In the genomic region with DNA sequence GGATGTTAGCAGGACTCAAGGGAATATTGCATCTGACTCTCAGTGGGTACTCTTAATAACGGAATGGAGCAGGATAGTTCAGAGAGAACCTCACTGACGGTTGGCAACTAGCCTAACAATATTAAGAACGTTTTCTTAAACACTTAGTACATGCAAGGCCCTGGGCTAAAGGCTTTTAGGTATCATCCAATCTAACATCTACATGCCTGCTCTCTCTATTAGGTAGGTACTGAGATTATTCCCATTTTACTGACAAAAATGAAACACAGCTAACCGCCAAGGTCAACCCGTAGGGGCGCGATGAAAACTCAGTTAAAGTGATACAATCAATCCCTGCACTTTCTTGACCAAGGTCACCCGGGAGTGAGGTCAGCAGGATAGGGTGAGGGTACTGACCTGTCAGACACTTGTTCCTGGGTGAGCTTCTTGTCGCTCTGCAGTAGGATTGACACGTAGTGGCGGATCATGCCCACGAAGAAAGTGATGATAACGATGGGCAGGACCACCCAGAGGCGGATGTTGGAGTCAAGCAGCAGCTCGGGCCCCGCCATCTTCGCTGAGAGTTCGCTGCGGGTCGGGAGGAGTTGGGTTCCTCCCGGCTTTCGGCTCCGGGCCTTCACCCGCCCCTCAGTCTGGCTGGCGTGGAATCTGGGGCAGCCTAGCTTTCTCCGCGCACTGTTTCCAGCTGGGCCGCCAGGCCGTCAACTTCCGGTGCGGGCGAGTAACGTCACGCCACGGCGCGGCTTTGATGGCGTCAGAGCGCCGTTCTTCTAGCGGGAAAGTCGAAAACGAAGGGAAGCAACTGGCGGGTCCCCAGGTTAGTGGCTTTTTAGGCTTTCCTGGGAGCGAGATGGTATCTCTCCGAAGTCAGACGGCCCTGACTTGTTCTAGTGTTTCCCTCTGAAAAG, we compare ENCODE assay signal across 8 mouse cellular contexts. TPM values are rescaled to one million over a fixed set of nuclear protein-coding genes. Genes with fewer than 3 reads are reported as not detected.
DNase-seq lines count a peak whose midpoint lies in the region; ATAC-seq lines count a peak whose summit lies in the region.

A gene (minus strand): TSS at position 721 of the 908 bp plus-strand sequence.
A gene (plus strand): TSS at position 751 of the 908 bp plus-strand sequence.

- H3K27ac ChIP-seq in intestine, embryonic 15.5 days = peak within 1 kb of the TSS; percentile 73

- H3K4me1 ChIP-seq in intestine, embryonic 15.5 days (replicated peaks) = peaks cover 9% of the 10 kb centered on the region

- intact Hi-C loops in gastrocnemius, postnatal 36 days (cut with DNase I) = no loop called here
- intact Hi-C loops in left cerebral cortex, postnatal 14 days (cut with DNase I) = no loop called here

- H3K9ac ChIP-seq in intestine, embryonic 15.5 days = peak within 1 kb of the TSS; percentile 81

- H3K27me3 ChIP-seq in intestine, embryonic 15.5 days (replicated peaks) = no peaks in the 10 kb centered on the region

- no peaks in the 10 kb centered on the region for H3K9me3 ChIP-seq in intestine, embryonic 15.5 days

- peak within 1 kb of the TSS; percentile 69 for H3K4me2 ChIP-seq in intestine, embryonic 15.5 days (replicated peaks)

- ATAC-seq in intestine, embryonic 15.5 days = peak; percentile 95
- ATAC-seq in megakaryocyte-erythroid progenitor cell, adult 5-6 weeks (replicated peaks; ENCODE audit: low FRiP score, low TSS enrichment, poor library complexity, severe bottlenecking) = peak; percentile 87

- no peaks in the 10 kb centered on the region for H3K36me3 ChIP-seq in intestine, embryonic 15.5 days

- H3K4me3 ChIP-seq in intestine, embryonic 15.5 days (replicated peaks) = peak within 1 kb of the TSS; percentile 89

- WGBS in intestine, embryonic 15.5 days = under 1% methylated on average over 47 of the region's 47 CpGs

- DNase-seq in adrenal gland, adult 2 months = peak; percentile 93
- peak; percentile 93 for DNase-seq in embryo, embryonic 11 days
- peak; percentile 81 to 95 for DNase-seq in gastrocnemius, postnatal 36 days
- DNase-seq in left cerebral cortex, postnatal 14 days (ENCODE audit: low spot score in 2 of 2) = peak; percentile 87 to 95
- DNase-seq in right cerebral cortex, postnatal 14 days = peak; percentile 92
- DNase-seq in urinary bladder, postnatal 25 days (ENCODE audit: low spot score) = peak; percentile 94

RNA-seq across cellular contexts. Expression of the first gene that starts in this region (rescaled TPM):
- total RNA-seq in adrenal gland, adult 2 months (2021) = 100 to 1,000 TPM in 1 of 2 experiments, 10 to 100 TPM in 1; 99.9 to 116 TPM
- 44.9 and 53.6 TPM in 2 replicates for polyA plus RNA-seq in adrenal gland, adult 2 months (2012; rRNA removed)
- 10 to 100 TPM; 52.9 to 55.7 TPM for total RNA-seq in gastrocnemius, postnatal 36 days (2021)
- 84.2 and 88.3 TPM in 2 replicates for polyA plus RNA-seq in intestine, embryonic 15.5 days (2015; fragmentation: Nextera tagmentation; extraction: Ambion mirVana)
- 10 to 100 TPM; 85.3 to 86.4 TPM for total RNA-seq in left cerebral cortex, postnatal 14 days (2021)
- 49.4 and 61.7 TPM in 2 replicates for total RNA-seq in megakaryocyte-erythroid progenitor cell, adult 5-6 weeks (2014; fragmentation: Nextera tagmentation)
- 28.3 and 43.9 TPM in 2 replicates for total RNA-seq in megakaryocyte-erythroid progenitor cell, adult 5-6 weeks (2017)

RNA-seq across cellular contexts. Expression of the second gene that starts in this region (rescaled TPM):
- total RNA-seq in adrenal gland, adult 2 months (2021) = under 1 TPM; 0.41 to 0.72 TPM
- 0.17 and 1.2 TPM in 2 replicates for polyA plus RNA-seq in adrenal gland, adult 2 months (2012; rRNA removed)
- total RNA-seq in gastrocnemius, postnatal 36 days (2021) = under 1 TPM; 0.20 to 0.30 TPM
- 9.6 and 10.3 TPM in 2 replicates for polyA plus RNA-seq in intestine, embryonic 15.5 days (2015; fragmentation: Nextera tagmentation; extraction: Ambion mirVana)
- total RNA-seq in left cerebral cortex, postnatal 14 days (2021) = 1 to 10 TPM; 2.2 to 3.2 TPM
- 35.7 and 47.0 TPM in 2 replicates for total RNA-seq in megakaryocyte-erythroid progenitor cell, adult 5-6 weeks (2014; fragmentation: Nextera tagmentation)
- 31.3 and 43.7 TPM in 2 replicates for total RNA-seq in megakaryocyte-erythroid progenitor cell, adult 5-6 weeks (2017)

Comparison
In these comparisons a context has a peak if more than half of its experiments do, and no peak if none do; other contexts are left out.
1. Peak in every context shown above with its lines: DNase-seq, ATAC-seq, H3K4me3 ChIP-seq and H3K27ac ChIP-seq.
2. RNA of the second gene that starts in this region (total RNA-seq): 31.3 to 47.0 TPM in megakaryocyte-erythroid progenitor cell, adult 5-6 weeks; 2.2 to 3.2 TPM in left cerebral cortex, postnatal 14 days, 0.41 to 0.72 TPM in adrenal gland, adult 2 months and 0.20 to 0.30 TPM in gastrocnemius, postnatal 36 days; every median in the first group is over 4 times any median in the second.